Mouse (Mus musculus) mammary gland, adult 2 months (tissue): Measurements from ENCODE around the gene Tm2d1. TPM values are rescaled to one million over a fixed set of nuclear protein-coding genes. Genes with fewer than 3 reads are reported as not detected.

Experiments
- polyA plus RNA-seq: library from polyadenylated mRNA; depleted of rRNA; stranded (reverse); fragments of >200 nt; gene quantifications from 2 replicates; pipeline ENCODE4 v1.2.3, GENCODE M21; 2012; ENCODE audit warnings: low replicate concordance; rRNA removed

The Tm2d1 gene
- polyA plus RNA-seq = 8.3 and 8.8 TPM in 2 replicates

GRCm38 (mm10) chr4:98382716-98383424 lies at the start of gene Tm2d1:
Gene Tm2d1, minus strand, starts transcription at chr4:98383306.

DNA sequence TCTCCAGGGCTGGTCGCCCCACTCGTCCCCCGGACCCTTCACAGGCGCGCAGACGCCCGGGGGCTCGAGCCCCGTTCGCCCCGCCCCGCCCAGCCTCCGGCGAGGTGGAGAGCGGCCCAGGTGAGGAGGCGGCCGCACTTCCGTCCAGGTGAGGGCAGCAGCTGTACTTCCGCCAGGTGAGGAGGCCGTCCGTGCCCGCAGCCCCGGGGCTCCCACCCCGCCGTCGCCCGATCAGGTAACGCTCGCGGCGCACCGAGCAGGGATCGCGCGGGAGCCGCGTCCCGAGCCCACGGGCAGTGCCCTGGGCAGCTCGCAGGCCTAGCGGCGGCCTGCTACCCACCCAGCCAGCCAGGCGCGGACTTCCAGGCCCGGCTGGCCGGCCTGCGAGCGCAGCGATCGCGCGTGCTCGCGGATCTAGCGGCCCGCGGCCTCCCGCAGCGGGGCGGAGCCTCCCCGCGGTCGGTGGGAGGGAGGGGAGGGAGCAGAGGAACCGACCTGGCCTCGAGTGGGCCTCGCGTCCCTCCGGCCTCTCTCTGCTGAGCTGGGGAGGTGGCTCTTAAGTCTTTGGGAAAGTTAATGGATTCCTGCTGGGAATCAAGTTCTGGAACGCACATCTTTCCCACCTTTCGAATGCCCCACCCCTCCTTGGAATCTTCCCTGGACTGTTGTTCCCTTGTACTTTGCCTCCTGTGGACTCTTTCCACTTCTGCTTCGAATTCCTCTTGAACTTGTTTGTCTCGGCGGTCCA lies 12.8 kb upstream of the Tm2d1 start, which contains the start of gene Patj:
Gene Patj (plus strand): TSS at position 96 of the 748 bp plus-strand sequence.

Other genes starting within 250 kb of the Tm2d1 start
- 5.5 and 6.7 TPM in 2 replicates for gene Patj, start 12.5 kb upstream of the Tm2d1 start, polyA plus RNA-seq